Mouse (Mus musculus) adrenal gland, adult 2 months (tissue): ENCODE results near the gene Sbf2. TPM values are rescaled to one million over a fixed set of nuclear protein-coding genes. Genes with fewer than 3 reads are reported as not detected.
"Not testable (repeated sequence)": the region's sequence is repeated elsewhere in the genome, so short reads cannot be mapped to it uniquely, and the experiment has no call there.

Experiments used
- DNase-seq: peaks from one replicate; pipeline ENCODE4 v3.0.0; 2021
- polyA plus RNA-seq: library from polyadenylated mRNA; depleted of rRNA; stranded (reverse); fragments of >200 nt; gene quantifications from 2 replicates; pipeline ENCODE4 v1.2.3, GENCODE M21; 2012
- total RNA-seq, 2 experiments: library from RNA; stranded (reverse); gene quantifications; 2 replicates each; pipeline ENCODE4 v1.2.3; 2021

The Sbf2 gene
- total and polyA plus RNA-seq, 3 experiments: 8.0 to 43.8 (median 42.6) TPM

DNA sequence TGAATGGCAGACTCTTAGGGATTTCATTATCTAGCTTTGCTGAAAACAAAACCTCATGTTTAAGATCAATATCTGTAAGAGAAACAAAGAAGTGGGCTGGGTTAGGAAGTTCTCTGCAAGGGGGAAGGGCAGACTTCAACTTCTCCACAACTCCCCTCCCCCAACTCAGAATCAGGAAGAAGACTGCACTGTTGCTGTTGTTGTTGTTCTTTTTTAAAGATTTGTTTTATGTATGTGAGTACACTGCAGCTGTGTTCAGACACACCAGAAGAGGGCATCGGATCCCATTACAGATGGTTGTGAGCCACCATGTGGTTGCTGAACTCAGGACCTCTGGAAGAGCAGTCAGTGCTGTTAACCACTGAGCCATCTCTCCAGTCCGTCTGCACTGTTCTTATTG, 225.8 kb downstream of the Sbf2 start:
- not testable (repeated sequence) for DNase-seq

- no peak for DNase-seq
Measured at GRCm38 (mm10) chr7:110387565-110387964, 227.2 kb downstream of the Sbf2 start.

DNA sequence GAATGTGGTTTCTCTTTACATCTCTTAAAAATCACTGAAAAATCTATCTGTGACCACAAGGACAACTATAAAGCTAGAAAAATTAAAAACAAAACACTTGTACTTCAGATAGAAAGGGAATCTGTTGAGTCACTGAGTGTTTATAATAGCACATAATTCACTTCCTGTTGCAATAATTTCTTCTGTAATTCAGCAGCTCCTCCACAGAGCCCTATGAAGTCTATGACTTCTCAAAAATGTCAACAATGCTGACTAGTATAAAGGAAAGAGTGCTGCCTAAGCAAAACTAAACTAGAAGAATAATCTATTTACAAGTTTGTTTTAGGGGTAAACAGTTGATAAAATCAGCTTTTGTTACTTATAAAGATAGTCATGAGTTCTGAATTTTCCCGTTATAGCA, 229.2 kb downstream of the Sbf2 start:
- DNase-seq: no peak

- DNase-seq: no peak
Measured at GRCm38 (mm10) chr7:110384343-110384742, 230.4 kb downstream of the Sbf2 start.

DNA sequence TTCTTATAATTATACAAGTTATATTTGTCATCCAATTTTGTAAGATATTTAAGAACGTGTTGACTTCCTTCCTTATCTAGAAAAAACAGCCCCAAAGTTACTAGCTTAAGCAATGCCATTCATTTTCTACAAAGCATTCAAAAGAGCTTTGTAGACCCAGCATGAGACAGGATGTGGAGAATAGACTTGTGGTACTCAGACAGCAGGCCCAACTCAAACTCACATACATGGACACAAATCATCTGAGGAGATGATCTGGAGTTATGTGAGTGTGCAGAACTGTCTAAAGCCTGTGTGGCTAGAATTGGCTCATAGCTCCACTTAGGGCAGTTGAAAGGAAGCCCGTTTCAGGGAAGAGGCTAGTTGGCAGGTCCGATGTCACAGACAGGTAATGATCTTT, 233.1 kb downstream of the Sbf2 start:
- no peak for DNase-seq

DNA sequence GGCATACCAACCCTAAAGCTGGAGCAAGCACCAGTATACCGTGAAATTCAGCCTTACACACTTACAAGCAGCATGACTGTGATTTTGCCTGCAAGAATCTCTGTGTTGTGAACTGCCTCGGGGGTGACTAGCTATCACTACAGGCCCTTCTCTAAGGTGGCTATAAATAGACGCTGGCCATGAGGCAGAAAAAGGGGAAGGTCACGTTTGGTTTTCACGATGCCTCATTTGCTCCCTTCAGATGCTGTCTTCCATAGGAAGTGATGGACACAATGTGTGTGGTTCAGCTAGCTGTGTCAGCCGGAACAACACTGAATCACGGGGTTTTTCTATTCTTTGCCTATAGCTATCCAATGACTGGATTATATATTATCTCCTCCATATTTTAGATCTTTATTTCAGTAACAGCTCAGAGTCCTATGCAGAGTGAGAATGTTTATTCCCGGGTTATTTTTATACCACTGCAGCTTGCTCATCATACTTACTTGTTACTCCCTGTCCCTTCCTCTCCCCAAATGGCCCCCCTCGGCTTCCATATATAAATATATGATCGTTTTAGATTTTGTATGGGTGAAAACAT, 235.3 kb downstream of the Sbf2 start:
- DNase-seq: peak; percentile 27

DNA sequence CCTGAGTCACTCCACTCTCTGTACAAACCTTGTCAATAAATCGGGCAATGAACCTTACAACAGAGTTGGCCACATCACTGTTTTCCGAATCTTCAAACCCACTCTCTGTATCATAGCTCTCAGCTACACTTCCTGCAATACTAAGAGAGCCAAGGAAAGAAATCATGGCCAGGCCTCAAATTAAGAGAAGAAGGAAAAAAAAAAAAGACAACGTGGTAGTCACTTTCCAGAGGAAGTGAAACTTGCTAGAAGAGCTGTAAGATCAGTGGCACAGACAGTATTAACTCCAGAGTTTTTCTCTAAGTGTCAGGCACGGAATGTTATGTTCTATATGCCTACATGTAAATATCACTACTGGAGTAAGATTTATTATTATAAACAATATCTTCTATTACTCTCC, 242.2 kb downstream of the Sbf2 start:
- no peak for DNase-seq

- DNase-seq: no peak
Measured at GRCm38 (mm10) chr7:110362005-110362404, 252.7 kb downstream of the Sbf2 start.

GRCm38 (mm10) chr7:110361516-110361915, 253.2 kb downstream of the Sbf2 start:
- no peak for DNase-seq

GRCm38 (mm10) chr7:110359391-110359790, 255.3 kb downstream of the Sbf2 start:
- DNase-seq: no peak

- no peak for DNase-seq
Measured at GRCm38 (mm10) chr7:110353971-110354370, 260.8 kb downstream of the Sbf2 start.

GRCm38 (mm10) chr7:110347250-110347649, 267.5 kb downstream of the Sbf2 start:
- no peak for DNase-seq

GRCm38 (mm10) chr7:110337601-110338000, 277.1 kb downstream of the Sbf2 start:
- DNase-seq: peak; percentile 72

- DNase-seq: no peak
Measured at GRCm38 (mm10) chr7:110325381-110326110, 289.2 kb downstream of the Sbf2 start.

GRCm38 (mm10) chr7:110324852-110325251, 289.9 kb downstream of the Sbf2 start:
- no peak for DNase-seq

GRCm38 (mm10) chr7:110321106-110321505, 293.6 kb downstream of the Sbf2 start:
- no peak for DNase-seq

- DNase-seq: peak; percentile 34
Measured at GRCm38 (mm10) chr7:110318971-110319519, 295.7 kb downstream of the Sbf2 start.

- DNase-seq: no peak
Measured at GRCm38 (mm10) chr7:110317412-110317811, 297.3 kb downstream of the Sbf2 start.

- no peak for DNase-seq
Measured at GRCm38 (mm10) chr7:110315352-110315751, 299.4 kb downstream of the Sbf2 start.

DNA sequence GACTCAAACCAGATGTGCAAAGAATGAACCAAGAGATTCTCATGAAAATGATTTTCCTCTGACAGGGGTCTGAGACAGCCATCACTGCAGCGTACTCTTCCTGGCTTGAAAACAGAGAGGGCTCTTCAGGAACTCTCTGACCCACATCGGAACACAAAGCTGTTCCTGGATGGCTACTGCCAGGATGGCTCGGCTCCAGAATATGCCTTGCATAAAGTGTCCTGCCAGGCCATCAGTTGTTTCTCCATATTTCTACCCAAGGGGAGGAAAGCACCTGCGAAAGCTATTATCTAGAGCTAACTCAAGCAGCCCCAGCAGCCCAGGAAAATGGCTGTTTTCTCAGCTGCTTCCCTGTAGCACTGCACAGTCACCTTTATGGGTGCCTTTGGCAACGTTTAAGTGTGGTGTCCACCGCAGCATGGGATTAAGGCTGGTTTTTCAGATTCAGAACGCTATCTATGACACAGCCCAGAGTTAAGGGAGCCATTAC, 300.3 kb downstream of the Sbf2 start:
- no peak for DNase-seq

GRCm38 (mm10) chr7:110313392-110314055, 301.2 kb downstream of the Sbf2 start:
- no peak for DNase-seq

DNA sequence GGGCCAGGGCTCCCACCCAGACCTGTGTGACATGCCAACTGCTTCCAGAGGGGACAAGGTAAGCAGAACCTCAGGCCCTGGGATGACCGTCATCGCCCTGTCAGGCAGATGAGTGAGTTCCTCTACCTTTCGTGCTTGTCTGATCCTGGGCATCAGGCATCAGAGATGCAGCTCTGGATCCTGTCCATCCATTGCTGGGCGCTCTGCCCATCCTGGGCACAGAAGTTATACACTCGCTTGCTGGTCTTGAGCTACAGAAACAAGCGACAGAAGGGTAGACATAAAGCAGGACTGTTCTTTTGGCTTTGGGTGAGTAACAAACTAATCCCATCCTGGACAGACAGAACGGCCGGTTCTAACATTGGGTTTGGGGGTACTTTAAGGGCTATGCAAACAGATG, 305.5 kb downstream of the Sbf2 start:
- DNase-seq: no peak

DNA sequence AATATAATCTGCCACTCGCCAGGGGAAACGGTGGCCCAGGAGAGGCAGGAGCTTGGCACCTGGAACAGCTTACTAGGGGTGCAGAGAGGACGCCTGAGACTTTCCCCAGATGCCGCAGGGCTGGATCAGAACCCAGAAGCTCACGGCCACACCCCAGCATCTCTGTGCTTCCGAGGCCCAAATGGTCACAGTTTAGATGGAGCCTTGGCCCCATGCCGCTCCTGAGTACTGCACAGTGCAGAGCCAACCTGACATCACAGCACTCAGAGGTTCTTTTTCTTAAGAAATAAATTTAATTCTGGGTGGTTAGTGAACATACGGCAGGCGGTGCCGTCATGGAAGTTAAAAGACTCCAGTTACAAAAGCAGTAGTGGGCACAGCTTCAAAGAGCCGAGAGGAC, 307.0 kb downstream of the Sbf2 start:
- DNase-seq: no peak
